Mouse (Mus musculus): Measurements from ENCODE around the gene Taar2. TPM values are rescaled to one million over a fixed set of nuclear protein-coding genes. Genes with fewer than 3 reads are reported as not detected.

The Taar2 gene
- polyA plus RNA-seq, 1 experiment: not detected

DNA sequence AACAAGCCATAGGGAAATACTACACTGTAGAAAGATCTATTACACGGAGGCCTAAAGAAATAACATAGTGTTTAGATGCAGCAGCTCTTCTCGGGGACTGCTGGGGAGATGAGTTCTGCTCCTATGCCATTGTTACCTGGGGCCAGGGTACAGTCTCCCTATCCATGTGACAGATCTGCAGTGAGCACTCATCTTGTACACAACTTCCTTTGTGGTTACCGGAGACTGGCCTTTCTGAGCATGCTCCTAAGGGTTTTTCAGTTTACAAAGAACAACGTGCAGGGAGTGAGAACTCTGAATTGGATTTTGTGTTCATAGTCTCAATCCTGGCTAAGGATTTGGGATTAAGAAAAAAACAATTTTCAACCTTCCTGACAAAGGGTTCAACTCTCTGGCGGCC lies 48.0 kb downstream of the Taar2 start:
- DNase-seq: no peak
- Histone ChIP-seq H3K4me3 (replicated peaks; ENCODE audit: insufficient read depth, low read depth, low read length) (no peak overlapping the region), H3K27ac (ENCODE audit: insufficient read depth, low read length) (no peak overlapping the region), H3K4me1 (ENCODE audit: control insufficient read depth, insufficient read depth, low read length) (no peaks in the 10 kb centered on the region), H3K27me3 (ENCODE audit: control insufficient read depth, insufficient read depth, low read length) (no peaks in the 10 kb centered on the region)
- WGBS: 82% methylated on average over 5 of the region's 5 CpGs
- TF ChIP-seq POLR2A (IDR thresholded peaks at IDR 0.05; ENCODE audit: borderline replicate concordance, insufficient read depth, low read length) (no peak), CTCF (IDR thresholded peaks at IDR 0.05; ENCODE audit: borderline replicate concordance, insufficient read depth, low read depth, low read length) (no peak)

Other genes with a start within 250 kb of the Taar2 start
- 979 and 1,058 TPM in 2 replicates for gene Rps12, start 151.3 kb upstream of the Taar2 start, polyA plus RNA-seq (2012; rRNA removed)
- gene Slc18b1, start 141.6 kb upstream of the Taar2 start, polyA plus RNA-seq (2012; rRNA removed): 17.6 and 18.1 TPM in 2 replicates
- 0.05 TPM in 1 of 2 replicates, not detected in the other for gene Vnn3, start 87.1 kb upstream of the Taar2 start, polyA plus RNA-seq (2012; rRNA removed)
- 0.05 and 0.11 TPM in 2 replicates for gene Vnn1, start 43.9 kb upstream of the Taar2 start, polyA plus RNA-seq (2012; rRNA removed)
- gene Taar1, start 18.2 kb upstream of the Taar2 start, polyA plus RNA-seq (2012; rRNA removed): not detected in 2 replicates
- not detected in 2 replicates for gene Taar3, start 11.0 kb downstream of the Taar2 start, polyA plus RNA-seq (2012; rRNA removed)
- not detected in 2 replicates for gene Taar4, start 21.9 kb downstream of the Taar2 start, polyA plus RNA-seq (2012; rRNA removed)
- gene Taar5, start 32.1 kb downstream of the Taar2 start, polyA plus RNA-seq (2012; rRNA removed): not detected in 2 replicates
- not detected in 2 replicates for gene Taar6, start 47.1 kb downstream of the Taar2 start, polyA plus RNA-seq (2012; rRNA removed)
- gene Taar7a, start 54.9 kb downstream of the Taar2 start, polyA plus RNA-seq (2012; rRNA removed): not detected in 2 replicates
- gene Taar7b, start 61.4 kb downstream of the Taar2 start, polyA plus RNA-seq (2012; rRNA removed): not detected in 2 replicates
- not detected in 2 replicates for gene Taar7d, start 88.7 kb downstream of the Taar2 start, polyA plus RNA-seq (2012; rRNA removed)
- gene Taar7e, start 99.0 kb downstream of the Taar2 start, polyA plus RNA-seq (2012; rRNA removed): not detected in 2 replicates
- not detected in 2 replicates for gene Taar7f, start 110.9 kb downstream of the Taar2 start, polyA plus RNA-seq (2012; rRNA removed)
- not detected in 2 replicates for gene Taar8a, start 137.9 kb downstream of the Taar2 start, polyA plus RNA-seq (2012; rRNA removed)
- not detected in 2 replicates for gene Taar8b, start 153.7 kb downstream of the Taar2 start, polyA plus RNA-seq (2012; rRNA removed)
- not detected in 2 replicates for gene Taar8c, start 163.3 kb downstream of the Taar2 start, polyA plus RNA-seq (2012; rRNA removed)
- not detected in 2 replicates for gene Taar9, start 171.0 kb downstream of the Taar2 start, polyA plus RNA-seq (2012; rRNA removed)
- gene Stx7, start 210.7 kb downstream of the Taar2 start, polyA plus RNA-seq (2012; rRNA removed): 146 and 147 TPM in 2 replicates

Data from cerebellum, adult 2 months (tissue).